Mouse (Mus musculus) spleen, adult 2 months (tissue): ENCODE results near the gene Ccnd1.

Experiments
- CTCF ChIP-seq: fragments of 200-500 bp; IDR thresholded peaks from 2 replicates; pipeline ENCODE4 v1.5.1; 2011; ENCODE audit warnings: mild to moderate bottlenecking, inconsistent platforms; ENCODE audit not compliant: insufficient read depth, insufficient read length, insufficient replicate concordance; ENCODE audit errors: extremely low read depth
- POLR2A ChIP-seq: fragments of 200-500 bp; IDR thresholded peaks from 2 replicates; pipeline ENCODE4 v1.6.1; 2011; ENCODE audit warnings: low read depth, low read length, inconsistent platforms

DNA sequence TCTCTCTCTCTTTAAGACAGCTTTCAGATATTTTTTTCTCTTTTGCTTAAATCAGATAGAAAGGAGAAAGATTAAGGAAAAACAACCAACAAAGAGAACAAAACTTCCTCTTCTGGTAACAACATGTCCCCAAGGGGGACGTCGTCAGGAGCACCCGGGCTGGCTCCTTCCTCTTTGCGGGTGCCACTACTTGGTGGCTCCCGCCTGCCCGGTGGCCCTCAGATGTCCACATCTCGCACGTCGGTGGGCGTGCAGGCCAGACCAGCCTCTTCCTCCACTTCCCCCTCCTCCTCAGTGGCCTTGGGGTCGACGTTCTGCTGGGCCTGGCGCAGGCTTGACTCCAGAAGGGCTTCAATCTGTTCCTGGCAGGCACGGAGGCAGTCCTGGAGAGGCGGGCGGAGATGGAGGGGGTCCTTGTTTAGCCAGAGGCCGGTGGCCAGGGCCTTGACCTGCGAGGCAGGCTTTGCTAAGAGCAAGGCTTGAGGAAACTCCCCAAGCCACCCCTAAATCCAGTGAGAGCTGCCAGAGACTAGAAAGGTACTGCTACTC, 7.3 kb downstream of the Ccnd1 start:
- TF ChIP-seq CTCF (no peak), POLR2A (no peak)
